ENCODE assay signal across 8 mouse cellular contexts in the genomic region with DNA sequence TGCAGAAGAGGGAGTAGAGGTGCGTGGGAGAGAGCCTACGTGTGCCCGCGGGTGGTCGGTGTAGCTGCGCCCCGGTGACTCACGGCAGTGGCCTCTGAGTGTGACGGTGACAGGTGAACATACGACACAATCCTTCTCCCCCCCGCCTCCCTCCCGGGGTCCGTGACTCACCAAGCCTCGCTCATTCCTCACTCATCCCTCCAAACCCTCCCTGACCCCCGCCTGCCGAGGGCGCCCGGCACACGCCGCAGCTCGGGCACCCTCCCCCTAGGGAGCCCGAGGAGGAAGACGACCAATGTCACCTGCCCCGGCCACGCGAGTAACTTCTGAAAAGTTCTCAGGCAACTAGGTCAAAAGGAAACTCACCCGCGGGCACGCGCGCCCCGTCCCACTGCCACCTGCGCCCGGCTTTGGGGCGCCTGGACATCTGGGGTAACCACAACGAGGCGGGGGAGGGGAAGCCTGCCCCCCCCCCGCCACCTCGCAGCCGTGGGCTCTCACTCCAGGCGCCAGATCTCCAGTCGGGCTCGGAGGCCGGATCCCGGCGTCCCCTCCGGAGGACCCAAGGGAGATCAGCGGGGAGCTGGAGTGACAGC. TPM values are rescaled to one million over a fixed set of nuclear protein-coding genes. Genes with fewer than 3 reads are reported as not detected.
DNase-seq lines count a peak whose midpoint lies in the region; ATAC-seq and TF ChIP-seq lines count a peak whose summit lies in the region.

No protein-coding gene starts in this region.

- WGBS in neural tube, embryonic 11.5 days = under 1% methylated on average over 44 of the region's 48 CpGs
- under 1% methylated on average over 48 of the region's 48 CpGs for WGBS in bone marrow, adult 2 months
- under 1% methylated on average over 45 of the region's 48 CpGs for WGBS in hindbrain, postnatal 0 days
- under 1% methylated on average over 44 of the region's 48 CpGs for WGBS in liver, embryonic 16.5 days (ENCODE audit: insufficient replicate concordance)
- WGBS in neural tube, embryonic 12.5 days = 2% methylated on average over 48 of the region's 48 CpGs

- DNase-seq in neural tube, embryonic 11.5 days (ENCODE audit: low spot score) = no peak
- DNase-seq in neural tube, embryonic 10.5 days (ENCODE audit: extremely low spot score, low spot score) = no peak
- DNase-seq in gastrocnemius, adult 2 months = peak; percentile 72
- peak; percentile 16 for DNase-seq in hindbrain, postnatal 0 days (ENCODE audit: low spot score)
- DNase-seq in urinary bladder, postnatal 25 days (ENCODE audit: low spot score) = peak; percentile 61

- intact Hi-C loops in gastrocnemius, adult 2 months (cut with DNase I) = loop anchor here (2.0 kb wide), 1 partner anchor 28 kb away; no protein-coding TSS in a partner anchor

- peak overlapping the region; percentile 93 for H3K4me2 ChIP-seq in neural tube, embryonic 11.5 days (ENCODE audit: low read depth)
- H3K4me2 ChIP-seq in hindbrain, postnatal 0 days (ENCODE audit: low read depth, low read length) = peak overlapping the region; percentile 92
- peak overlapping the region; percentile 73 for H3K4me2 ChIP-seq in liver, embryonic 16.5 days (ENCODE audit: low read depth, low read length)
- peak overlapping the region; percentile 88 for H3K4me2 ChIP-seq in neural tube, embryonic 12.5 days (replicated peaks)

- peaks cover 34% of the 10 kb centered on the region for H3K4me1 ChIP-seq in neural tube, embryonic 11.5 days (ENCODE audit: control insufficient read depth, insufficient read depth, low read length)
- H3K4me1 ChIP-seq in bone marrow, adult 2 months (ENCODE audit: control insufficient read depth, insufficient read depth, low read length) = peaks cover 11% of the 10 kb centered on the region
- H3K4me1 ChIP-seq in hindbrain, postnatal 0 days (ENCODE audit: insufficient read depth, low read length) = peaks cover 24% of the 10 kb centered on the region
- peaks cover 50% of the 10 kb centered on the region for H3K4me1 ChIP-seq in liver, embryonic 16.5 days (ENCODE audit: control insufficient read depth, low read depth, low read length)
- H3K4me1 ChIP-seq in neural tube, embryonic 12.5 days = peaks cover 43% of the 10 kb centered on the region

- H3K27ac ChIP-seq in neural tube, embryonic 11.5 days (ENCODE audit: low read depth, low read length) = no peak overlapping the region
- H3K27ac ChIP-seq in bone marrow, adult 2 months (ENCODE audit: control insufficient read depth, insufficient read depth, low read depth, low read length, poor library complexity) = peak overlapping the region; percentile 96
- peak overlapping the region; percentile 96 for H3K27ac ChIP-seq in gastrocnemius, adult 2 months
- H3K27ac ChIP-seq in hindbrain, postnatal 0 days = peak overlapping the region; percentile 79
- H3K27ac ChIP-seq in liver, embryonic 16.5 days (ENCODE audit: low read length) = peak overlapping the region; percentile 72
- H3K27ac ChIP-seq in neural tube, embryonic 12.5 days = no peak overlapping the region

- H3K9me3 ChIP-seq in neural tube, embryonic 11.5 days (ENCODE audit: control insufficient read depth, low read length) = no peaks in the 10 kb centered on the region
- H3K9me3 ChIP-seq in hindbrain, postnatal 0 days (ENCODE audit: low read length) = no peaks in the 10 kb centered on the region
- H3K9me3 ChIP-seq in liver, embryonic 16.5 days (replicated peaks; ENCODE audit: control insufficient read depth, low read length) = no peaks in the 10 kb centered on the region
- H3K9me3 ChIP-seq in neural tube, embryonic 12.5 days = no peaks in the 10 kb centered on the region

- H3K4me3 ChIP-seq in neural tube, embryonic 11.5 days (ENCODE audit: low read depth, low read length) = peak overlapping the region; percentile 56
- H3K4me3 ChIP-seq in bone marrow, adult 2 months (replicated peaks; ENCODE audit: control insufficient read depth, low read depth, low read length) = peak overlapping the region; percentile 88
- peak overlapping the region; percentile 98 for H3K4me3 ChIP-seq in gastrocnemius, adult 2 months
- H3K4me3 ChIP-seq in hindbrain, postnatal 0 days (ENCODE audit: low read length) = peak overlapping the region; percentile 59
- H3K4me3 ChIP-seq in liver, embryonic 16.5 days (ENCODE audit: low read depth, low read length) = peak overlapping the region; percentile 67
- peak overlapping the region; percentile 56 for H3K4me3 ChIP-seq in neural tube, embryonic 12.5 days

- peaks cover 8% of the 10 kb centered on the region for H3K27me3 ChIP-seq in neural tube, embryonic 11.5 days (ENCODE audit: control insufficient read depth, insufficient read depth, low read length)
- H3K27me3 ChIP-seq in hindbrain, postnatal 0 days (ENCODE audit: insufficient read depth, low read length) = no peaks in the 10 kb centered on the region
- H3K27me3 ChIP-seq in liver, embryonic 16.5 days (ENCODE audit: control insufficient read depth, insufficient read depth, low read depth, low read length) = peaks cover 17% of the 10 kb centered on the region
- peaks cover 13% of the 10 kb centered on the region for H3K27me3 ChIP-seq in neural tube, embryonic 12.5 days (replicated peaks)

- H3K9ac ChIP-seq in neural tube, embryonic 11.5 days (ENCODE audit: low read length) = peak overlapping the region; percentile 56
- peak overlapping the region; percentile 60 for H3K9ac ChIP-seq in hindbrain, postnatal 0 days (replicated peaks; ENCODE audit: low read length)
- peak overlapping the region; percentile 66 for H3K9ac ChIP-seq in liver, embryonic 16.5 days (ENCODE audit: low read depth, low read length)
- H3K9ac ChIP-seq in neural tube, embryonic 12.5 days = peak overlapping the region; percentile 56

- no peak for ATAC-seq in neural tube, embryonic 11.5 days (ENCODE audit: insufficient read depth, low FRiP score, low TSS enrichment)
- ATAC-seq in hindbrain, postnatal 0 days = no peak
- no peak for ATAC-seq in liver, embryonic 16.5 days (ENCODE audit: low read depth)
- ATAC-seq in neural tube, embryonic 12.5 days (ENCODE audit: low FRiP score, low read depth) = peak; percentile 3; the same call in 1 of the 2 replicates

- no peaks in the 10 kb centered on the region for H3K36me3 ChIP-seq in neural tube, embryonic 11.5 days (ENCODE audit: control insufficient read depth, insufficient read depth, low read length)
- H3K36me3 ChIP-seq in hindbrain, postnatal 0 days (ENCODE audit: insufficient read depth, low read length) = no peaks in the 10 kb centered on the region
- no peaks in the 10 kb centered on the region for H3K36me3 ChIP-seq in liver, embryonic 16.5 days (ENCODE audit: control insufficient read depth, insufficient read depth)
- no peaks in the 10 kb centered on the region for H3K36me3 ChIP-seq in neural tube, embryonic 12.5 days

- TF ChIP-seq CTCF in bone marrow, adult 2 months (IDR thresholded peaks at IDR 0.05; ENCODE audit: control insufficient read depth, insufficient read depth, low read length) = no peak
- TF ChIP-seq CTCF in gastrocnemius, adult 2 months (IDR thresholded peaks at IDR 0.05) = no peak
- TF ChIP-seq CTCF in hindbrain, postnatal 0 days (IDR thresholded peaks at IDR 0.05; ENCODE audit: low read depth) = no peak

- TF ChIP-seq POLR2A in bone marrow, adult 2 months (IDR thresholded peaks at IDR 0.05; ENCODE audit: borderline replicate concordance, control insufficient read depth, low read depth, low read length) = peak; percentile 24; the same call in 1 of the 2 replicates

RNA-seq across cellular contexts. Expression of a gene that starts 1.4 kb away (rescaled TPM):
- polyA plus RNA-seq in neural tube, embryonic 11.5 days (2014; fragmentation: Nextera tagmentation; extraction: Ambion mirVana) = 1.3 and 1.6 TPM in 2 replicates
- polyA plus RNA-seq in bone marrow, adult 2 months (2011; ENCODE audit: insufficient read depth, insufficient read length, low replicate concordance, missing spikeins) = 6.4 and 19.5 TPM in 2 replicates
- 10 to 100 TPM in 1 of 2 experiments, 1 to 10 TPM in 1; 5.9 to 12.0 TPM for total RNA-seq in gastrocnemius, adult 2 months (2021)
- 4.5 and 17.4 TPM in 2 replicates for total RNA-seq in hindbrain, postnatal 0 days (2014; rRNA removed)
- polyA plus RNA-seq in hindbrain, postnatal 0 days (2015; fragmentation: Nextera tagmentation; extraction: Ambion mirVana) = 2.7 and 3.1 TPM in 2 replicates
- 2.5 and 3.3 TPM in 2 replicates for polyA plus RNA-seq in liver, embryonic 16.5 days (2015; fragmentation: Nextera tagmentation; extraction: Ambion mirVana)
- polyA plus RNA-seq in neural tube, embryonic 12.5 days (2016; fragmentation: Nextera tagmentation; extraction: Ambion mirVana) = 2.4 and 2.7 TPM in 2 replicates

RNA-seq across cellular contexts. Expression of a gene that starts 40.3 kb away (rescaled TPM):
- 0.32 and 0.33 TPM in 2 replicates for polyA plus RNA-seq in neural tube, embryonic 11.5 days (2014; fragmentation: Nextera tagmentation; extraction: Ambion mirVana)
- polyA plus RNA-seq in bone marrow, adult 2 months (2011; ENCODE audit: insufficient read depth, insufficient read length, low replicate concordance, missing spikeins) = not detected in 2 replicates
- total RNA-seq in gastrocnemius, adult 2 months (2021) = 100 to 1,000 TPM in 1 of 2 experiments, 10 to 100 TPM in 1; 70.1 to 116 TPM
- total RNA-seq in hindbrain, postnatal 0 days (2014; rRNA removed) = 0.05 and 0.29 TPM in 2 replicates
- polyA plus RNA-seq in hindbrain, postnatal 0 days (2015; fragmentation: Nextera tagmentation; extraction: Ambion mirVana) = 0.19 TPM in 1 of 2 replicates, not detected in the other
- polyA plus RNA-seq in liver, embryonic 16.5 days (2015; fragmentation: Nextera tagmentation; extraction: Ambion mirVana) = 0.15 and 0.26 TPM in 2 replicates
- 0.25 and 0.49 TPM in 2 replicates for polyA plus RNA-seq in neural tube, embryonic 12.5 days (2016; fragmentation: Nextera tagmentation; extraction: Ambion mirVana)

RNA-seq across cellular contexts. Expression of a gene that starts 45.6 kb away (rescaled TPM):
- polyA plus RNA-seq in neural tube, embryonic 11.5 days (2014; fragmentation: Nextera tagmentation; extraction: Ambion mirVana) = 0.23 and 0.34 TPM in 2 replicates
- 1.5 and 5.0 TPM in 2 replicates for polyA plus RNA-seq in bone marrow, adult 2 months (2011; ENCODE audit: insufficient read depth, insufficient read length, low replicate concordance, missing spikeins)
- total RNA-seq in gastrocnemius, adult 2 months (2021) = not detected
- total RNA-seq in hindbrain, postnatal 0 days (2014; rRNA removed) = 4.7 and 4.9 TPM in 2 replicates
- polyA plus RNA-seq in hindbrain, postnatal 0 days (2015; fragmentation: Nextera tagmentation; extraction: Ambion mirVana) = 0.90 and 1.1 TPM in 2 replicates
- 0.08 and 0.21 TPM in 2 replicates for polyA plus RNA-seq in liver, embryonic 16.5 days (2015; fragmentation: Nextera tagmentation; extraction: Ambion mirVana)
- 0.28 and 0.38 TPM in 2 replicates for polyA plus RNA-seq in neural tube, embryonic 12.5 days (2016; fragmentation: Nextera tagmentation; extraction: Ambion mirVana)

RNA-seq across cellular contexts. Expression of a gene that starts 45.7 kb away (rescaled TPM):
- 20.5 and 23.6 TPM in 2 replicates for polyA plus RNA-seq in neural tube, embryonic 11.5 days (2014; fragmentation: Nextera tagmentation; extraction: Ambion mirVana)
- polyA plus RNA-seq in bone marrow, adult 2 months (2011; ENCODE audit: insufficient read depth, insufficient read length, low replicate concordance, missing spikeins) = 2.7 and 4.6 TPM in 2 replicates
- 10 to 100 TPM; 20.5 to 21.4 TPM for total RNA-seq in gastrocnemius, adult 2 months (2021)
- total RNA-seq in hindbrain, postnatal 0 days (2014; rRNA removed) = 28.1 and 48.4 TPM in 2 replicates
- polyA plus RNA-seq in hindbrain, postnatal 0 days (2015; fragmentation: Nextera tagmentation; extraction: Ambion mirVana) = 20.9 and 21.1 TPM in 2 replicates
- 10.6 and 12.1 TPM in 2 replicates for polyA plus RNA-seq in liver, embryonic 16.5 days (2015; fragmentation: Nextera tagmentation; extraction: Ambion mirVana)
- polyA plus RNA-seq in neural tube, embryonic 12.5 days (2016; fragmentation: Nextera tagmentation; extraction: Ambion mirVana) = 22.6 and 23.8 TPM in 2 replicates

Comparison
In these comparisons a context has a peak if more than half of its experiments do, and no peak if none do; other contexts are left out.
1. DNase-seq: peak in gastrocnemius, adult 2 months (single experiment), hindbrain, postnatal 0 days (single experiment) and urinary bladder, postnatal 25 days (single experiment); none in neural tube, embryonic 11.5 days (single experiment) and neural tube, embryonic 10.5 days (single experiment).
2. H3K27ac ChIP-seq: peak in bone marrow, adult 2 months (single experiment), gastrocnemius, adult 2 months (single experiment), hindbrain, postnatal 0 days (single experiment) and liver, embryonic 16.5 days (single experiment); none in neural tube, embryonic 11.5 days (single experiment) and neural tube, embryonic 12.5 days (single experiment).
3. Peak in every context shown above with its lines, with median percentiles within 50 percentile points of each other: H3K4me2 ChIP-seq, H3K4me3 ChIP-seq and H3K9ac ChIP-seq.